Mouse (Mus musculus): ENCODE data around the gene Taz. TPM values are rescaled to one million over a fixed set of nuclear protein-coding genes. Genes with fewer than 3 reads are reported as not detected.

Gene Taz
- polyA plus RNA-seq, 1 experiment from 2014 or later = 63.9 TPM

GRCm38 (mm10) chrX:74249615-74250014 is 32.1 kb upstream of the Taz start, which contains the start of gene Flna:
Gene Flna, minus strand, starts transcription at chrX:74249820.
- H3K4me2 ChIP-seq = peak within 1 kb of the TSS; percentile 75
- no peak for ATAC-seq (ENCODE audit: extremely low read depth, insufficient number of reproducible peaks, low FRiP score, low TSS enrichment)
- peak within 1 kb of the TSS; percentile 80 for H3K9ac ChIP-seq
- H3K27me3 ChIP-seq (replicated peaks) = no peaks in the 10 kb centered on the region
- 9% methylated on average over 38 of the region's 38 CpGs for WGBS
- 0 out of 2 replicates have a peak, but pooled peaks cover 4% of the 10 kb centered on the region for H3K4me1 ChIP-seq
- H3K4me3 ChIP-seq = peak within 1 kb of the TSS; percentile 66
- no peaks in the 10 kb centered on the region for H3K36me3 ChIP-seq
- no peaks in the 10 kb centered on the region for H3K9me3 ChIP-seq
- peak within 1 kb of the TSS; percentile 84 for H3K27ac ChIP-seq (replicated peaks)

- Histone ChIP-seq H3K9ac (peak within 1 kb of the TSS; percentile 89), H3K27me3 (replicated peaks) (no peaks in the 10 kb centered on the region), H3K9me3 (no peaks in the 10 kb centered on the region), H3K4me3 (peak within 1 kb of the TSS; percentile 66), H3K4me2 (peak within 1 kb of the TSS; percentile 74), H3K27ac (replicated peaks) (peak within 1 kb of the TSS; percentile 93), H3K36me3 (peaks cover 24% of the 10 kb centered on the region), H3K4me1 (peaks cover 9% of the 10 kb centered on the region)
- ATAC-seq (ENCODE audit: extremely low read depth, insufficient number of reproducible peaks, low FRiP score, low TSS enrichment) = peak; percentile 88
- 20% methylated on average over 39 of the region's 39 CpGs for WGBS
These were observed 27.4 kb upstream of the Taz start, which contains the start of gene Emd for GRCm38 (mm10) chrX:74254153-74254887. Gene Emd, plus strand, starts transcription at chrX:74254687.

GRCm38 (mm10) chrX:74254888-74255565 is 26.7 kb upstream of the Taz start:
- Histone ChIP-seq H3K4me1 (peaks cover 9% of the 10 kb centered on the region), H3K36me3 (peaks cover 24% of the 10 kb centered on the region), H3K4me3 (peak overlapping the region; percentile 66), H3K4me2 (peak overlapping the region; percentile 74), H3K27ac (replicated peaks) (peak overlapping the region; percentile 93), H3K9me3 (no peaks in the 10 kb centered on the region), H3K9ac (peak overlapping the region; percentile 89), H3K27me3 (replicated peaks) (no peaks in the 10 kb centered on the region)
- 0 out of 2 replicates have a peak, but pooled peaks have one; percentile 7 for ATAC-seq (ENCODE audit: extremely low read depth, insufficient number of reproducible peaks, low FRiP score, low TSS enrichment)
- WGBS = 19% methylated on average over 29 of the region's 31 CpGs

- ATAC-seq (ENCODE audit: extremely low read depth, insufficient number of reproducible peaks, low FRiP score, low TSS enrichment) = no peak
- Histone ChIP-seq H3K36me3 (peaks cover 27% of the 10 kb centered on the region), H3K9me3 (no peaks in the 10 kb centered on the region), H3K4me3 (no peak overlapping the region), H3K4me1 (peaks cover 5% of the 10 kb centered on the region), H3K9ac (no peak overlapping the region), H3K27ac (replicated peaks) (no peak overlapping the region), H3K27me3 (replicated peaks) (no peaks in the 10 kb centered on the region), H3K4me2 (no peak overlapping the region)
- WGBS = 82% methylated on average over 3 of the region's 3 CpGs
These were observed 24.0 kb upstream of the Taz start for GRCm38 (mm10) chrX:74257746-74258145.

DNA sequence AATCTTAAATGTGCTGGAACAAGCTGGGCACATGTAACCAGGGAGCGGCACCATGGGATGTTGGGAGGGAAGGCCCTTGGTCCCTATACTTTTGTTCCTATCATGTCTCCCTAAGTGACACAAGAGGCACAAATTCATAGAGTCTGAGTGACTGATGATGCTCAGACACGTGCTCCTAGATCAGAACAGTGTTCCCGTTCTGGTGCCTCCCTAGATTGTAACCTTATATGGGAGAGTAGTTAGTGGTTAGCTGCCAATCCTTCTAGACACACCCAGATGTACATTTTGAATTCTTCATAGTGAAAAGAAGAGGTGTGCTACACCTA is 12.0 kb upstream of the Taz start:
- 18% methylated on average over 3 of the region's 3 CpGs for WGBS

GRCm38 (mm10) chrX:74270062-74270901 is 11.4 kb upstream of the Taz start, which contains the start of gene Rpl10:
Gene Rpl10, plus strand, starts transcription at chrX:74270812.
- Histone ChIP-seq H3K9me3 (no peaks in the 10 kb centered on the region), H3K27me3 (replicated peaks) (no peaks in the 10 kb centered on the region), H3K27ac (replicated peaks) (peak within 1 kb of the TSS; percentile 95), H3K4me3 (peak within 1 kb of the TSS; percentile 67), H3K4me1 (peaks cover 4% of the 10 kb centered on the region; the same call in 1 of the 2 replicates), H3K4me2 (peak within 1 kb of the TSS; percentile 72), H3K9ac (peak within 1 kb of the TSS; percentile 90), H3K36me3 (peaks cover 12% of the 10 kb centered on the region)
- ATAC-seq (ENCODE audit: extremely low read depth, insufficient number of reproducible peaks, low FRiP score, low TSS enrichment) = peak; percentile 91
- WGBS = 11% methylated on average over 42 of the region's 42 CpGs

More for the DNA sequence above, 12.0 kb upstream of the Taz start:
- peaks cover 4% of the 10 kb centered on the region; the same call in 1 of the 2 replicates for H3K4me1 ChIP-seq
- H3K4me3 ChIP-seq = peak overlapping the region; percentile 67
- peaks cover 12% of the 10 kb centered on the region for H3K36me3 ChIP-seq
- peak overlapping the region; percentile 67 for H3K4me2 ChIP-seq
- peak overlapping the region; percentile 95 for H3K27ac ChIP-seq (replicated peaks)
- no peak for ATAC-seq (ENCODE audit: extremely low read depth, insufficient number of reproducible peaks, low FRiP score, low TSS enrichment)
- no peaks in the 10 kb centered on the region for H3K27me3 ChIP-seq (replicated peaks)
- H3K9me3 ChIP-seq = no peaks in the 10 kb centered on the region
- H3K9ac ChIP-seq = peak overlapping the region; percentile 79

- Histone ChIP-seq H3K4me1 (peaks cover 4% of the 10 kb centered on the region; the same call in 1 of the 2 replicates), H3K9me3 (no peaks in the 10 kb centered on the region), H3K4me2 (peak overlapping the region; percentile 72), H3K36me3 (peaks cover 12% of the 10 kb centered on the region), H3K9ac (peak overlapping the region; percentile 90), H3K27me3 (replicated peaks) (no peaks in the 10 kb centered on the region), H3K27ac (replicated peaks) (peak overlapping the region; percentile 78), H3K4me3 (peak overlapping the region; percentile 67)
- ATAC-seq (ENCODE audit: extremely low read depth, insufficient number of reproducible peaks, low FRiP score, low TSS enrichment) = no peak
- WGBS = 9% methylated on average over 27 of the region's 27 CpGs
These were observed 10.7 kb upstream of the Taz start for GRCm38 (mm10) chrX:74270902-74271551.

GRCm38 (mm10) chrX:74273422-74274322 is 8.0 kb upstream of the Taz start:
- H3K36me3 ChIP-seq = peaks cover 12% of the 10 kb centered on the region
- H3K9ac ChIP-seq = no peak overlapping the region
- H3K27me3 ChIP-seq (replicated peaks) = no peaks in the 10 kb centered on the region
- WGBS = 21% methylated on average over 10 of the region's 10 CpGs
- no peak overlapping the region for H3K4me2 ChIP-seq
- H3K4me3 ChIP-seq = no peak overlapping the region
- no peak for ATAC-seq (ENCODE audit: extremely low read depth, insufficient number of reproducible peaks, low FRiP score, low TSS enrichment)
- H3K27ac ChIP-seq (replicated peaks) = peak overlapping the region; percentile 54; the same call in 1 of the 2 replicates
- peaks cover 4% of the 10 kb centered on the region; the same call in 1 of the 2 replicates for H3K4me1 ChIP-seq
- no peaks in the 10 kb centered on the region for H3K9me3 ChIP-seq

GRCm38 (mm10) chrX:74277916-74278315 is 3.8 kb upstream of the Taz start:
- Histone ChIP-seq H3K27me3 (replicated peaks) (no peaks in the 10 kb centered on the region), H3K9me3 (no peaks in the 10 kb centered on the region), H3K36me3 (peaks cover 4% of the 10 kb centered on the region; the same call in 1 of the 2 replicates), H3K4me1 (0 out of 2 replicates have a peak, but pooled peaks cover 7% of the 10 kb centered on the region), H3K4me3 (no peak overlapping the region), H3K4me2 (no peak overlapping the region), H3K27ac (replicated peaks) (no peak overlapping the region), H3K9ac (no peak overlapping the region)
- WGBS = 69% methylated on average over 8 of the region's 8 CpGs
- ATAC-seq (ENCODE audit: extremely low read depth, insufficient number of reproducible peaks, low FRiP score, low TSS enrichment) = no peak

Measured in heart, embryonic 13.5 days (tissue).